Mouse (Mus musculus): ENCODE measurements around the gene Pnpo. TPM values are rescaled to one million over a fixed set of nuclear protein-coding genes. Genes with fewer than 3 reads are reported as not detected.

The Pnpo gene
- total RNA-seq (2021): 1 to 10 TPM; 8.4 to 9.4 TPM
- long read RNA-seq, experiment 1, transcript Pnpo-201 (7 exons, 1,994 nt): major isoform, 22 of 25 reads
- long read RNA-seq, experiment 1, partial matches to known transcripts: 2 of 25 reads
- long read RNA-seq, experiment 1, other reads (novel, unspliced or antisense): 1 of 25 reads
- long read RNA-seq, experiment 2, transcript Pnpo-201 (7 exons, 1,994 nt): major isoform, 14 of 15 reads
- long read RNA-seq, experiment 2, partial matches to known transcripts: 0 of 15 reads
- long read RNA-seq, experiment 2, other reads (novel, unspliced or antisense): 1 of 15 reads

DNA sequence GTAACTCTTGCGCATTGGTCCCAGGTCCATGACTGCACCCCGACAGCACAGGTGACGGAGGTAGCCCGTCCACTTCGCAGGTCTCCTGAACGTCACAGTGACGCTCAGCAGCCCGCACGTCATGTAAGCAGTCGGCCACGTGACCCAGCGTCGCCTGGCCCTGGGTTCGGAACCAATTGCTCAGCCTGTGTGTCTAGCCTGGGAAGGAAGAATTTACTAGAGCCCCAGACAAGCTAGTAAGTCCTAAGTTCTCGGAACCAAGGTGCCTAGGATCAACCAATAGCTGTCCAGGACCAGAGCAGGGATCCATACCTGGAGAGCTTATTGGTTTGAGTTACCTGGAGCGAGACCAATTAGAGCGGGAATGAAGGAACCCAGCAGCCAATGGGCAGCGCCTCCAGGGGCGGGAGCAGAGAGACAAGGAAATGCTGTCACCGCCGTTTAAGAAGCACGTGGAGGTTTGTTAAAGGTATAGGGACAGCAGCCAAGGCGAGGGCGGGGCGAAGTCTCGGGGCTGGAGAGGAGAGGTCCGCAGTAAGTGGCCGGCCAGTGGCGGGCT is at the start of gene Pnpo:
Gene Pnpo (minus strand): TSS at position 241 of the 559 bp plus-strand sequence.
- peak; percentile 79 for DNase-seq

- DNase-seq: no peak
Measured at GRCm38 (mm10) chr11:96992722-96993311, 49.0 kb upstream of the Pnpo start.

DNA sequence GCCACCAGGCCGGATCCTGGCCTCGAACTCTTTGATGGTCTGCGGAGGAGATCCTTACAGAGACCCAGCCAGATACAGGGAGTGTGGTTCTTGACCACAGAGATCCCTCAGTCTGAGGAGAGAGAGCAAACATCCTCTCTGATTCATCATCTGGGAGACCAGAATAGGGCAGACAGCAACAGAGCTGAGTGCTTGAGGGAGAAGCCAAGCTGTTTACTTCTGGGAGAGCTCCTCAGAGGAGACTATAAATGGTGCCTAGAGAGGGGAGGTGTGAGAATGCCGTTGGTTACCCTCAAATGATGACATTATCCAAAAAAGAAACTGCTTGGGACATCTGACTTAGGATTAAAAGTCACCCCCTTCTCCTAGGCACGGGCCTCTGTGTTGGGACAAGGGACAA is 47.7 kb upstream of the Pnpo start:
- DNase-seq: no peak

GRCm38 (mm10) chr11:96987873-96988655 is 44.3 kb upstream of the Pnpo start:
- DNase-seq: no peak

DNA sequence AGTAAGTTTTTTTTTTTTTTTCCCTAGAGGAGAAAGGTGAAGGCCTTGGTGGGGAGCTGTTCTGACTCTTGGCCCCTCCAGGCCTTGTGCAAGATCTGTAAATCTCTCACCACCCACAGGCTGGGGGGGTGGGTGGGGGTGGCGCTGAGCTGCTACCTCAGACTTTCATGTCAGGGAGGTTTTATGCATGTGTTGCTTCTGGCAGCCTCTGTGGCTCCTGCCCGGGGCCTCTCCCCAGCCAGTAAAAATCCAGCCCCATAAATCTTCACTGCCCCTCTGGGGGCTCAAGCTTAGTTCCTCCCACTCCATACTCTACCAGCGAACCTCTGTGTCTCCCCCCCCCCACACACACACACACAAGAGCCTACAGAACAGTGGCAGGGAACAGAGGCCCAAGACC is 42.7 kb upstream of the Pnpo start:
- DNase-seq: no peak

DNA sequence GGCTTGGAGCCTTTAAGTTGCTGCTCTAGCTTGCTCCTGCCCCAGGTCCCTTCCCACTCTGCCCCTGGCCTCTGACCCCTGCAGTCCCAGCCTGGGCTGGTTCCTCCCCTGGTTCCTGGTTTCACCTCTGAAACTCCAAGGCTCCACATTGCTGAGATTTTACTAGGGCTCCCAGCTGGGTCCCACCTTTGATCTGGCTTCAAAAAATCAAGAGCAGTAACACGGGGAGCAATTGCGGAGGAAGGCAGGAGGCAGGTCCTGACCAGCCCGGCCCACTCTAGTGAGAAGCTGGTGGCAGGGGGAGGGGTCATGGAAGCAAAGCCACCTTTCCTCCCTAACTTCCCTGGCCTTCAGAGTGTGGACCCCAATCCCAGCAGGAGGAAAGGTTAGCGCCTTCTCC is 41.1 kb upstream of the Pnpo start:
- no peak for DNase-seq

GRCm38 (mm10) chr11:96982859-96983258 is 39.1 kb upstream of the Pnpo start, which contains the start of gene Sp2:
Gene Sp2 (minus strand): TSS chr11:96982959.
- no peak for DNase-seq

DNA sequence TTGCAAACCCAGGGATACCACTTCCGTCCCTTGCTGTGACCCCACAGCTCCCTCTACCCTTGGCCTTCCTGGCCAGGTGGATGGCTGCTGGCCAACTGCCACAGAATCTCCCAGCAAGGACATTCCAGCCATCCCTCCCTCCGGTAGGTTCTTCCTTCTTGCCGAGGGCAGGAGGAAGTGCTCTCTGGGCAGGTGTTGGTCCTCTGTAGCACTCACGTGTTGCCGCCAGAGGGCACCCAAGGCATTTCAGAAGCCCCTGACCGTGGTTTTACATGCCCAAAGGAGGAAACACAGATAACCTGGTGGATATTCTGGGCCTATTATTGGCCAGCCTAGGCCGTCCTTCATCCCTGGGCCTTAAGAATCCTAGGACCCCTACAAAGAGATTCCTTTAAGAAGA is 38.6 kb upstream of the Pnpo start:
- peak; percentile 76 for DNase-seq

DNA sequence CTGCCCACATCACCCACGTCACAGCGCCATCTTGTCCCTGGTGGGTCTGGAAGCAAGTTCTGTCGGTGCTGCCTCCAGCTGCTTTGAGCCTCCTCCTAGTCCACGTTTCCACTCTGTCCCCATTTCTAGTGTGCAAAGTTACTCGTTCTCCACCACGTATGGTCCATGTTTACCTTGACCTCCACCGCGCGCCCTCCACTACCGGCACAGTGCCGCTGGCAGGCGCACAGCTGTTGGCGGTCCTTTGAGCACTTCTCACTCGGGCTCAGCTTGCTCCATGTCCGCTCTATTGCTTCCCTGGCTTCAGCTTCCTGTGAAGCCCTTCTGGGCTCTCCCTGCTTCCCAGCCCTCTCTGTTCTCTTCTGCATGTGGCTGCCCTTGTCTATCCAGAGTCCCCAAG is 37.7 kb upstream of the Pnpo start:
- no peak for DNase-seq

- no peak for DNase-seq
Measured at GRCm38 (mm10) chr11:96980021-96980420, 36.2 kb upstream of the Pnpo start.

DNA sequence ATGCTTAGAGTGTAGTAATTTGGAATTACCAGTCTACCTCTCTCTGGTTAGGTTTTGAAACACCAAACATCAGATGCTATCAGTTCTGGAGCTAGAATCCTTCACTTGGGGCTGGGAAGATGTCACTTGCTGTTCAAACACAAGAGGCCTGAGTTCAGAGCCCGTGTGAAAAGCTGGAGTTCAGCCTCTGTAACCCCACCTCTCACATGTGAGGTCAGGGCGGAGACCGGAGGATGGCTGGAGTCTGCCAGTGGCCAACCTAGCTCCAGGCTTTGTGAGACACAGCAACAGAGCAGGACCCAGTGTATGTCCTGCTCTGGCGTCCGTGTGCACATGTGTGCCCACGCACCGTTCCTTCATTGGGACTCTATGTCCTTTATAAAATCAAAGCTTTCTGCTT is 35.5 kb upstream of the Pnpo start:
- DNase-seq: no peak

- DNase-seq: no peak
Measured at GRCm38 (mm10) chr11:96978401-96979246, 34.8 kb upstream of the Pnpo start.

DNA sequence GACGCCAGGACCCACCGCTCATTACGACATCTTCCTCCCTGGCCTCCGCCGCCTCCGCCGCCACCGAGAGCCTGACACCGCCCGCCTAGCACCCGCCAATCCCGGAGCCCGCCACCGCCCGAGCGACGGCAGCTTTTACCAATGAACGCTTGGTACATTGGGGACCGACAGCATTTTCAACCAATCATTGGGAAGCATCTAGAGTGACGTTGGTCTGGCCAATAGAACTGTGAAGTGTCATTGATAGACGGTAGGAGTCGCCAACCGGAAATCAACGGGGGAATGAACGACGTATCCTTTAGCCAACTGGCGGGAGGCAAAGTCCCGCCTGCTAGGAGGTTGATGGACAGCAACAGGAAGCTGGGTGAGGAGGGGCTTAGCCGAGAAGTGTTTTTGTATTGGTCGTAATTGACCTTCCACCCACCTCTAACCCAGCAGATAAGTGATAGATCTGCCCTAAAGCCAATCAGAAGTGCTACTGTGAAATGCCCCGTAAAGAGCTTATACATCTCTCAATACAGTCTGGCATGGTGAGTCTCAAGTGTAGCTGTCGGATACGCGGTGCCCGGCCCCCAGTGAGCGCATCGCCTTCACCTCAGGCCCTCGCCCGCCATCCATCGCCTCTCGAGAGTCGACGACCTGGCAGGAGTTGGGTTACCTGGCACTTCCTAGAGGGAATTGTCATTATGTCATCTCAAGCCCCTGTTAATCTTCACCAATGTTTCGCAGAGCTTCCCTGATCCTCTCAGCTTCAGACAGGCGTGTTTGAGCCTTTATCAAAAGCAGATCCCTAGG is 34.0 kb upstream of the Pnpo start:
- peak; percentile 96 for DNase-seq

GRCm38 (mm10) chr11:96976911-96977591 is 33.3 kb upstream of the Pnpo start:
- peak; percentile 90 for DNase-seq

- DNase-seq: no peak
Measured at GRCm38 (mm10) chr11:96976379-96976687, 32.5 kb upstream of the Pnpo start.

- no peak for DNase-seq
Measured at GRCm38 (mm10) chr11:96975511-96976378, 32.0 kb upstream of the Pnpo start.

- DNase-seq: no peak
Measured at GRCm38 (mm10) chr11:96974813-96975212, 31.0 kb upstream of the Pnpo start.

DNA sequence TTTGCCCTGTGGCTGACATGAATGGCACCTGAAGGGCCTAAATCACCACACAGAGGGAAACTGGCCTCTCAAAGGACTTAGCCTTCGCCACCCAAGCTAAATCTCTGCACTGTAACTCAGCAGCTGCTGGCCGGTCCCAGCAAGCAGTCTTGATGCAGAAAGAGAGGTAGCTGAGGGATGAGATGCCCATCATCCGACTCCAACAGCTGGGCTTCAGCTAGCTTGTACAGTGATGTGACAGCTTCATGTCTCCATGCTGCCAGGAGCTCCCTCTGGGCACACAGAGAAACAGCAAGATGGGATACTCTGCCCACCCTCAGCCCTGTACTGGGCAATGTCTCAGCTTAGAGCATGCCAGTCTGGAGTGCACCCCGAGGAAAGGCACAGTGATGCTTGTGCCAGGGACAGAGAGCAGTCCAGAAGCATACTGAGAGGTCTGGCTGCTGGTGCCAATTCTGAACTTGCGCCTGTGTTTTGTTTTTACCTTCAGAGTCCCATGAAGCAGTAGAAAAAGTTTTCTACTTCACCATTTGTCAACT is 29.7 kb upstream of the Pnpo start:
- no peak for DNase-seq

DNA sequence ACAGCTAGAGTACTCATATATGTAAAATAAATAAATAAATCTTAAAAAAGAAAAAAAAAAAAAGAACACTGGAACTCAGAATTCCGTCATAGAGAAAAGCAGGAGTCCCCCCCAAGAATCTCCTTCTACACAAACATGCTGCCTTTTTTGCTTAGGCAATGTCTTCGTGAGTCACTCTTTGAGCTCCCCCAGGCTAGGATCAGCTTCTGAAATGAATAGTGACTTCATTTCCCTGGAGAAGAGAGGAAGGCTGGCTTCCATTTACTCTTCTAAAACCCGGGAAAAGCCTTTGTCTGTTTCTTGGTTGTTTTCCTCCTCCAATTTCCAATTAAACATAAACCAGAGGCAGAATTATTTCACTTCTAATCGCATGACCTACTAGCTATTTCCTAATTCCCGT is 29.1 kb upstream of the Pnpo start:
- no peak for DNase-seq

All from gastrocnemius, postnatal 10 days (tissue).